Mouse (Mus musculus) hindbrain, embryonic 16.5 days (tissue): ENCODE measurements around the gene Rab3b. TPM values are rescaled to one million over a fixed set of nuclear protein-coding genes. Genes with fewer than 3 reads are reported as not detected.

Source experiments
- ATAC-seq: fragments of 200-750 bp; cut with Nextera tagmentation; 2 replicates; pipeline ENCODE4 v1.8.0; 2017; ENCODE audit warnings: moderate TSS enrichment, moderate library complexity
- H3K27ac ChIP-seq: fragments of 300-500 bp; sonication (generic); 2 replicates; pipeline ENCODE4 v1.5.1; 2014; ENCODE audit warnings: low read depth, mild to moderate bottlenecking, control low read depth, low read length, moderate library complexity
- H3K27me3 ChIP-seq: fragments of 300-500 bp; sonication (generic); replicated peaks from 2 replicates; pipeline ENCODE4 v1.6.1; 2014; ENCODE audit warnings: low read length; ENCODE audit not compliant: control insufficient read depth, insufficient read depth
- H3K36me3 ChIP-seq: fragments of 300-500 bp; sonication (generic); 2 replicates; pipeline ENCODE4 v1.6.1; 2014; ENCODE audit warnings: mild to moderate bottlenecking, low read length, moderate library complexity, mixed read lengths; ENCODE audit not compliant: control insufficient read depth, insufficient read depth
- H3K4me1 ChIP-seq: fragments of 300-500 bp; sonication (generic); 2 replicates; pipeline ENCODE4 v1.6.1; 2014; ENCODE audit warnings: low read depth, low read length; ENCODE audit not compliant: control insufficient read depth, insufficient read depth
- H3K4me2 ChIP-seq: fragments of 300-500 bp; sonication (generic); 2 replicates; pipeline ENCODE4 v1.6.1; 2014; ENCODE audit warnings: mild to moderate bottlenecking, low read length, control low read depth, moderate library complexity
- H3K4me3 ChIP-seq: fragments of 300-500 bp; sonication (generic); 2 replicates; pipeline ENCODE4 v1.5.1; 2014; ENCODE audit warnings: mild to moderate bottlenecking, low read length, control low read depth, moderate library complexity
- H3K9ac ChIP-seq: fragments of 300-500 bp; sonication (generic); 2 replicates; pipeline ENCODE4 v1.6.1; 2014; ENCODE audit warnings: low read depth, mild to moderate bottlenecking, control low read depth, low read length, moderate library complexity
- H3K9me3 ChIP-seq: fragments of 300-500 bp; sonication (generic); 2 replicates; pipeline ENCODE4 v1.6.1; 2014; ENCODE audit warnings: mild to moderate bottlenecking, low read length, moderate library complexity; ENCODE audit not compliant: control insufficient read depth
- WGBS: fragments of 180-500 bp; shearing (Covaris S2); extraction: QIAGEN DNeasy Blood & Tissue Kit; methylation state at CpG from one replicate; pipeline ENCODE4 v1.1.7; 2014; 5-methylcytosine and 5-hydroxymethylcytosine counted together
- polyA plus RNA-seq: library from polyadenylated mRNA; unstranded; fragments of >200 nt; fragmentation: Nextera tagmentation; extraction: Ambion mirVana; gene quantifications from 2 replicates; pipeline ENCODE4 v1.2.1, GENCODE M21; 2015

Gene Rab3b
- polyA plus RNA-seq, 1 experiment from 2014 or later: 249 TPM

- no peaks in the 10 kb centered on the region for H3K27me3 ChIP-seq
- 92% methylated on average over 6 of the region's 6 CpGs for WGBS
- H3K4me3 ChIP-seq: no peak overlapping the region
- H3K27ac ChIP-seq: no peak overlapping the region
- H3K4me1 ChIP-seq: no peaks in the 10 kb centered on the region
- H3K36me3 ChIP-seq: no peaks in the 10 kb centered on the region
- ATAC-seq: no peak
- H3K4me2 ChIP-seq: no peak overlapping the region
- H3K9ac ChIP-seq: no peak overlapping the region
- no peaks in the 10 kb centered on the region for H3K9me3 ChIP-seq
Measured at GRCm38 (mm10) chr4:108990571-108990970, 111.7 kb downstream of the Rab3b start.

- no peak for ATAC-seq
- Histone ChIP-seq H3K27me3 (no peaks in the 10 kb centered on the region), H3K27ac (no peak overlapping the region), H3K36me3 (no peaks in the 10 kb centered on the region), H3K4me1 (no peaks in the 10 kb centered on the region), H3K4me3 (no peak overlapping the region), H3K9me3 (no peaks in the 10 kb centered on the region), H3K9ac (no peak overlapping the region), H3K4me2 (no peak overlapping the region)
Measured at GRCm38 (mm10) chr4:108991811-108992210, 112.9 kb downstream of the Rab3b start.

Other genes with a start within 250 kb of the Rab3b start
- gene 3110021N24Rik, start 159.4 kb upstream of the Rab3b start, polyA plus RNA-seq: 0.90 and 1.3 TPM in 2 replicates
- gene Zfyve9, start 98.3 kb upstream of the Rab3b start, polyA plus RNA-seq: 4.7 and 5.9 TPM in 2 replicates
- 129 and 147 TPM in 2 replicates for gene Btf3l4, start 45.4 kb upstream of the Rab3b start, polyA plus RNA-seq
- 68.7 and 70.4 TPM in 2 replicates for gene Txndc12, start 44.5 kb upstream of the Rab3b start, polyA plus RNA-seq
- gene Kti12, start 31.3 kb upstream of the Rab3b start, polyA plus RNA-seq: 26.1 and 27.7 TPM in 2 replicates
- gene A730015C16Rik, start 30.4 kb upstream of the Rab3b start, polyA plus RNA-seq: 0.66 and 1.0 TPM in 2 replicates
- gene Nrd1, start 121.6 kb downstream of the Rab3b start, polyA plus RNA-seq: 69.8 and 69.9 TPM in 2 replicates